ENCODE assay signal across 25 mouse cellular contexts in genomic region chr14:31345367-31345766, GRCm38 (mm10). TPM values are rescaled to one million over a fixed set of nuclear protein-coding genes. Genes with fewer than 3 reads are reported as not detected.
DNase-seq lines count a peak whose midpoint lies in the region; ATAC-seq and TF ChIP-seq lines count a peak whose summit lies in the region.
"Had no signal": no experiment of that assay in that cellular context is flagged by ENCODE, and none has a peak within 500 bp of the region (broad histone marks: within the 10 kb centered on the region; RNA-seq: fewer than 3 reads in every experiment).

No protein-coding gene starts in this region.

- DNase-seq in gastrocnemius, adult 2 months = no peak
- no peak for DNase-seq in gastrocnemius, postnatal 10 days
- peak; percentile 44 for DNase-seq in MEL (ENCODE audit: low read depth, low spot score)
- DNase-seq in liver, embryonic 14.5 days (ENCODE audit: low read depth in 3 of 3, low spot score in 3 of 3) = no peak
- DNase-seq in liver, postnatal 0 days = no peak
- no peak for DNase-seq in cerebellum, postnatal 4 days (ENCODE audit: low spot score in 2 of 2)
- DNase-seq in cerebellum, postnatal 14 days = no peak
- DNase-seq in embryonic facial prominence, embryonic 10.5 days (ENCODE audit: low spot score) = no peak
- DNase-seq: adrenal gland, adult 2 months; adrenal gland, postnatal 14 days; cerebellum, adult 11 months; cerebellum, adult 2 months; cerebellum, adult 9-11 months; cerebellum, postnatal 36 days; forebrain, postnatal 0 days; gastrocnemius, postnatal 14 days; heart, postnatal 14 days; heart, postnatal 4 days had no signal

- TF ChIP-seq RAD21 in MEL (IDR thresholded peaks at IDR 0.05; ENCODE audit: low read depth, low read length) = no peak

- H3K79me2 ChIP-seq in MEL (ENCODE audit: control insufficient read depth, insufficient read depth, low read length, poor library complexity) = peaks cover 2% of the 10 kb centered on the region; the same call in 1 of the 2 replicates

- no peak overlapping the region for H3K4me3 ChIP-seq in gastrocnemius, adult 2 months
- H3K4me3 ChIP-seq in MEL (ENCODE audit: control insufficient read depth in 1 of 2, insufficient read depth in 1 of 2, low read depth in 2 of 2, low read length in 2 of 2) = no peak overlapping the region; a peak in 1 of 4 replicates
- no peak overlapping the region for H3K4me3 ChIP-seq in liver, embryonic 14.5 days (ENCODE audit: insufficient read depth in 1 of 2, low read depth in 2 of 2, low read length in 2 of 2)
- no peak overlapping the region for H3K4me3 ChIP-seq in liver, postnatal 0 days (ENCODE audit: low read depth, low read length)
- no peak overlapping the region for H3K4me3 ChIP-seq in embryonic facial prominence, embryonic 10.5 days
- H3K4me3 ChIP-seq: embryonic facial prominence, embryonic 12.5 days; embryonic facial prominence, embryonic 15.5 days; heart, embryonic 10.5 days; heart, embryonic 13.5 days; hindbrain, embryonic 15.5 days had no signal

- 14% methylated on average over 1 of the region's 1 CpGs for WGBS in liver, embryonic 14.5 days (ENCODE audit: insufficient replicate concordance)
- 52% methylated on average over 1 of the region's 1 CpGs for WGBS in liver, postnatal 0 days (ENCODE audit: insufficient replicate concordance)
- 90% methylated on average over 1 of the region's 1 CpGs for WGBS in embryonic facial prominence, embryonic 10.5 days

- TF ChIP-seq CTCF in gastrocnemius, adult 2 months (IDR thresholded peaks at IDR 0.05) = no peak
- no peak for TF ChIP-seq CTCF in MEL (IDR thresholded peaks at IDR 0.05 in 2 of 3, conservative IDR thresholded peaks at IDR 0.05 in 1 of 3; ENCODE audit: control insufficient read depth in 1 of 3, insufficient read depth in 1 of 3, low read depth in 2 of 3, low read length in 3 of 3, poor library complexity in 1 of 3, severe bottlenecking in 1 of 3)
- TF ChIP-seq CTCF in liver, embryonic 14.5 days (IDR thresholded peaks at IDR 0.05; ENCODE audit: low read depth) = no peak
- TF ChIP-seq CTCF in liver, postnatal 0 days (IDR thresholded peaks at IDR 0.05; ENCODE audit: low read depth) = no peak

- intact Hi-C loops in gastrocnemius, adult 2 months (cut with DNase I) = no loop called here

- TF ChIP-seq POLR2A in MEL (IDR thresholded peaks at IDR 0.05; ENCODE audit: control insufficient read depth in 1 of 2, insufficient read depth in 1 of 2, low read depth in 1 of 2, low read length in 2 of 2, poor library complexity in 1 of 2) = no peak

- H3K36me3 ChIP-seq in MEL (ENCODE audit: control insufficient read depth in 1 of 2, insufficient read depth in 2 of 2, low read length in 2 of 2) = peaks cover 8 to 23% of the 10 kb centered on the region in 2 experiments
- peaks cover 15% of the 10 kb centered on the region for H3K36me3 ChIP-seq in liver, embryonic 14.5 days (replicated peaks; ENCODE audit: control insufficient read depth, insufficient read depth, low read depth)
- H3K36me3 ChIP-seq in liver, postnatal 0 days (replicated peaks; ENCODE audit: insufficient read depth, low read length) = peaks cover 43% of the 10 kb centered on the region
- H3K36me3 ChIP-seq in embryonic facial prominence, embryonic 10.5 days (replicated peaks) = peaks cover 61% of the 10 kb centered on the region

- no peak overlapping the region for H3K9ac ChIP-seq in MEL (ENCODE audit: control insufficient read depth, low read depth, low read length, poor library complexity, severe bottlenecking)
- no peak overlapping the region for H3K9ac ChIP-seq in liver, embryonic 14.5 days (replicated peaks)
- no peak overlapping the region for H3K9ac ChIP-seq in liver, postnatal 0 days (replicated peaks)
- H3K9ac ChIP-seq: embryonic facial prominence, embryonic 12.5 days; embryonic facial prominence, embryonic 15.5 days; forebrain, postnatal 0 days; heart, embryonic 13.5 days; hindbrain, embryonic 15.5 days had no signal

- no peak overlapping the region for H3K4me2 ChIP-seq in liver, embryonic 14.5 days (ENCODE audit: low read depth)
- H3K4me2 ChIP-seq in liver, postnatal 0 days (ENCODE audit: low read depth, low read length) = no peak overlapping the region
- H3K4me2 ChIP-seq: embryonic facial prominence, embryonic 12.5 days; embryonic facial prominence, embryonic 15.5 days; heart, embryonic 13.5 days; hindbrain, embryonic 15.5 days had no signal

- no peaks in the 10 kb centered on the region for H3K27me3 ChIP-seq in MEL (ENCODE audit: control insufficient read depth in 1 of 2, insufficient read depth in 2 of 2, low read length in 2 of 2)
- H3K27me3 ChIP-seq in liver, embryonic 14.5 days (ENCODE audit: control insufficient read depth, insufficient read depth, low read length) = no peaks in the 10 kb centered on the region
- H3K27me3 ChIP-seq in liver, postnatal 0 days (ENCODE audit: insufficient read depth, low read length) = no peaks in the 10 kb centered on the region
- H3K27me3 ChIP-seq in embryonic facial prominence, embryonic 10.5 days (replicated peaks; ENCODE audit: low read depth, poor library complexity, severe bottlenecking) = no peaks in the 10 kb centered on the region
- H3K27me3 ChIP-seq: embryonic facial prominence, embryonic 12.5 days; embryonic facial prominence, embryonic 15.5 days; heart, embryonic 13.5 days; hindbrain, embryonic 15.5 days; Patski had no signal

- no peak for ATAC-seq in liver, embryonic 14.5 days (ENCODE audit: insufficient read depth)
- no peak for ATAC-seq in liver, postnatal 0 days
- ATAC-seq: forebrain, embryonic 14.5 days; forebrain, postnatal 0 days; Patski had no signal

- no peaks in the 10 kb centered on the region for H3K9me3 ChIP-seq in MEL (replicated peaks; ENCODE audit: insufficient read depth, low read length)
- H3K9me3 ChIP-seq in liver, embryonic 14.5 days (ENCODE audit: control insufficient read depth, low read length) = no peaks in the 10 kb centered on the region
- H3K9me3 ChIP-seq in liver, postnatal 0 days (ENCODE audit: low read length) = no peaks in the 10 kb centered on the region
- no peaks in the 10 kb centered on the region for H3K9me3 ChIP-seq in embryonic facial prominence, embryonic 10.5 days
- H3K9me3 ChIP-seq: embryonic facial prominence, embryonic 12.5 days; embryonic facial prominence, embryonic 15.5 days; heart, embryonic 10.5 days; heart, embryonic 13.5 days; hindbrain, embryonic 15.5 days had no signal

- H3K27ac ChIP-seq in gastrocnemius, adult 2 months = peak overlapping the region; percentile 46; the same call in 1 of the 2 replicates
- no peak overlapping the region for H3K27ac ChIP-seq in MEL (ENCODE audit: control insufficient read depth, low read depth, low read length)
- no peak overlapping the region for H3K27ac ChIP-seq in liver, embryonic 14.5 days
- H3K27ac ChIP-seq in liver, postnatal 0 days (ENCODE audit: low read depth) = no peak overlapping the region
- no peak overlapping the region for H3K27ac ChIP-seq in embryonic facial prominence, embryonic 10.5 days (replicated peaks)
- H3K27ac ChIP-seq: embryonic facial prominence, embryonic 12.5 days; embryonic facial prominence, embryonic 15.5 days; heart, embryonic 10.5 days; heart, embryonic 13.5 days; hindbrain, embryonic 15.5 days had no signal

- peaks cover 5 to 12% of the 10 kb centered on the region in 2 experiments; a peak in 2 of 4 replicates for H3K4me1 ChIP-seq in MEL (ENCODE audit: control insufficient read depth in 1 of 2, insufficient read depth in 2 of 2, low read length in 2 of 2)
- H3K4me1 ChIP-seq in liver, embryonic 14.5 days (replicated peaks; ENCODE audit: control insufficient read depth in 2 of 2, insufficient read depth in 2 of 2, low read length in 1 of 2) = peaks cover 2 to 10% of the 10 kb centered on the region in 2 experiments; a peak in 3 of 4 replicates
- no peaks in the 10 kb centered on the region for H3K4me1 ChIP-seq in liver, postnatal 0 days (ENCODE audit: insufficient read depth)
- H3K4me1 ChIP-seq in embryonic facial prominence, embryonic 10.5 days = no peaks in the 10 kb centered on the region
- H3K4me1 ChIP-seq: embryonic facial prominence, embryonic 12.5 days; embryonic facial prominence, embryonic 15.5 days; hindbrain, embryonic 15.5 days had no signal

- TF ChIP-seq EP300 in MEL (IDR thresholded peaks at IDR 0.05; ENCODE audit: low read depth in 1 of 2, low read length in 2 of 2) = peak; percentile 63 to 78
- TF ChIP-seq EP300 in liver, embryonic 14.5 days (IDR thresholded peaks at IDR 0.05; ENCODE audit: low read depth) = peak; percentile 53
- peak; percentile 36; the same call in 1 of the 2 replicates for TF ChIP-seq EP300 in liver, postnatal 0 days (IDR thresholded peaks at IDR 0.05; ENCODE audit: low read depth)

TF ChIP-seq in MEL, 35 proteins besides CTCF, POLR2A, EP300 and RAD21 (continues in another document):
- TF ChIP-seq NRF1 (IDR thresholded peaks at IDR 0.05; ENCODE audit: insufficient read depth, low read depth, low read length, poor library complexity, severe bottlenecking) = no peak
- TF ChIP-seq GABPA (IDR thresholded peaks at IDR 0.05; ENCODE audit: low read depth, low read length) = no peak
- no peak for TF ChIP-seq ETS1 (IDR thresholded peaks at IDR 0.05; ENCODE audit: low read depth, low read length)
- peak; percentile 83 for TF ChIP-seq ZNF384 (IDR thresholded peaks at IDR 0.05; ENCODE audit: low read depth, low read length)
- peak; percentile 39; the same call in 1 of the 2 replicates for TF ChIP-seq GATA1 (IDR thresholded peaks at IDR 0.05; ENCODE audit: low read depth, low read length)
- TF ChIP-seq MYB (IDR thresholded peaks at IDR 0.05; ENCODE audit: low read depth, low read length) = no peak

RNA-seq across cellular contexts. Expression of gene Capn7, which starts 8.9 kb away (rescaled TPM):
- total RNA-seq in gastrocnemius, adult 2 months (2021) = 10 to 100 TPM; 29.4 to 33.6 TPM
- total RNA-seq in gastrocnemius, postnatal 10 days (2021) = 10 to 100 TPM; 28.0 to 31.1 TPM
- total RNA-seq in MEL (2012; rRNA removed) = 23.2 and 24.9 TPM in 2 replicates
- polyA plus RNA-seq in MEL (2012; ENCODE audit: insufficient read depth in 1 of 2, insufficient read length in 2 of 2, low read depth in 1 of 2, low replicate concordance in 2 of 2, missing spikeins in 1 of 2) = 10 to 100 TPM; 30.0 to 83.7 TPM
- 10.5 and 13.7 TPM in 2 replicates for polyA plus RNA-seq in liver, embryonic 14.5 days (2012; rRNA removed)
- polyA plus RNA-seq in liver, embryonic 14.5 days (2014; fragmentation: Nextera tagmentation; extraction: Ambion mirVana) = 17.7 and 21.8 TPM in 2 replicates
- 10.3 and 12.4 TPM in 2 replicates for polyA plus RNA-seq in liver, postnatal 0 days (2015; fragmentation: Nextera tagmentation; extraction: Ambion mirVana)
- polyA plus RNA-seq in embryonic facial prominence, embryonic 10.5 days (2016; fragmentation: Nextera tagmentation; extraction: Ambion mirVana) = 28.3 TPM in 2 replicates

RNA-seq across cellular contexts. Expression of gene Dnah1, which starts 21.7 kb away (rescaled TPM):
- under 1 TPM; 0.03 to 0.08 TPM for total RNA-seq in gastrocnemius, adult 2 months (2021)
- total RNA-seq in gastrocnemius, postnatal 10 days (2021) = under 1 TPM; 0.33 to 0.43 TPM
- total RNA-seq in MEL (2012; rRNA removed) = 0.03 and 0.04 TPM in 2 replicates
- under 1 TPM in 1 of 2 experiments, not detected in 1; 0.11 TPM for polyA plus RNA-seq in MEL (2012; ENCODE audit: insufficient read depth in 1 of 2, insufficient read length in 2 of 2, low read depth in 1 of 2, low replicate concordance in 2 of 2, missing spikeins in 1 of 2)
- polyA plus RNA-seq in liver, embryonic 14.5 days (2012; rRNA removed) = 0.11 and 0.13 TPM in 2 replicates
- polyA plus RNA-seq in liver, embryonic 14.5 days (2014; fragmentation: Nextera tagmentation; extraction: Ambion mirVana) = 0.14 and 0.27 TPM in 2 replicates
- 0.05 and 0.06 TPM in 2 replicates for polyA plus RNA-seq in liver, postnatal 0 days (2015; fragmentation: Nextera tagmentation; extraction: Ambion mirVana)
- polyA plus RNA-seq in embryonic facial prominence, embryonic 10.5 days (2016; fragmentation: Nextera tagmentation; extraction: Ambion mirVana) = 4.7 and 5.0 TPM in 2 replicates
